Mouse (Mus musculus): Measurements from ENCODE around the gene Gdpd2. TPM values are rescaled to one million over a fixed set of nuclear protein-coding genes. Genes with fewer than 3 reads are reported as not detected.

The Gdpd2 gene
- polyA plus RNA-seq, 1 experiment from 2014 or later, result 0.49 TPM

GRCm38 (mm10) chrX:100734359-100734758 lies 4.7 kb downstream of the Gdpd2 start:
- Histone ChIP-seq H3K4me1 (replicated peaks; ENCODE audit: control insufficient read depth, insufficient read depth, low read length) (no peaks in the 10 kb centered on the region), H3K27ac (ENCODE audit: low read length) (no peak overlapping the region), H3K4me2 (ENCODE audit: low read depth, low read length) (no peak overlapping the region), H3K36me3 (ENCODE audit: control insufficient read depth, insufficient read depth, low read length) (no peaks in the 10 kb centered on the region), H3K9ac (ENCODE audit: low read length) (no peak overlapping the region), H3K9me3 (ENCODE audit: control insufficient read depth, low read length) (no peaks in the 10 kb centered on the region), H3K27me3 (ENCODE audit: control insufficient read depth, insufficient read depth, low read depth, low read length) (peaks cover 9% of the 10 kb centered on the region), H3K4me3 (ENCODE audit: low read length) (no peak overlapping the region)
- WGBS, result 58% methylated on average over 7 of the region's 7 CpGs
- no peak for ATAC-seq (ENCODE audit: low read depth)

DNA sequence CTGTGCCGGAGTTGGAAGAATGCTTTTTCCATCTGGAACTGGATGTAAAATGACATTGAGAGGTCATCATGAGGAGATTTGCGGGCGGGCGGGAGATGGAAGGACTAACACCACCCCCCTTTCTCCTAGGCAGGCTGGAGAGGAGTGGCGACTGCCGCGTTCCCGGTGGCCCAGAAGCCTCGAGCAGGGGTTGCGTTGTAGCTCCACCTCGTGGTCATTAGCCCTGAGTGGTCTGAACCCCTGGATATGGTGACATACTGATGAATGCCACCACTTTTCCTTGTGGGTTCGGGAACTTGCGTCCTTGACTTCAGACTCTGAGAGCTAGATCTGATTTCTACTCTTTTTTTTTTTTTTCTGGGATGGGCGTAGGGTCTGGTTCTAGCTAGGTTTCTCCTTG lies 9.2 kb downstream of the Gdpd2 start:
- WGBS, result 21% methylated on average over 14 of the region's 14 CpGs
- H3K4me1 ChIP-seq (replicated peaks; ENCODE audit: control insufficient read depth, insufficient read depth, low read length), result no peaks in the 10 kb centered on the region
- peak overlapping the region; percentile 55 for H3K4me2 ChIP-seq (ENCODE audit: low read depth, low read length)
- no peaks in the 10 kb centered on the region for H3K9me3 ChIP-seq (ENCODE audit: control insufficient read depth, low read length)
- no peak overlapping the region for H3K9ac ChIP-seq (ENCODE audit: low read length)
- no peak overlapping the region for H3K27ac ChIP-seq (ENCODE audit: low read length)
- H3K27me3 ChIP-seq (ENCODE audit: control insufficient read depth, insufficient read depth, low read depth, low read length), result peaks cover 7% of the 10 kb centered on the region
- peak overlapping the region; percentile 28 for H3K4me3 ChIP-seq (ENCODE audit: low read length)
- ATAC-seq (ENCODE audit: low read depth), result peak; percentile 71
- no peaks in the 10 kb centered on the region for H3K36me3 ChIP-seq (ENCODE audit: control insufficient read depth, insufficient read depth, low read length)

- WGBS, result 17% methylated on average over 10 of the region's 10 CpGs
- 0 out of 2 replicates have a peak overlapping the region, but pooled peaks have one; percentile 20 for H3K9ac ChIP-seq (ENCODE audit: low read length)
These were observed 9.8 kb downstream of the Gdpd2 start for GRCm38 (mm10) chrX:100739443-100739842.

GRCm38 (mm10) chrX:100740785-100741184 lies 11.1 kb downstream of the Gdpd2 start:
- no peak for ATAC-seq (ENCODE audit: low read depth)
- Histone ChIP-seq H3K4me1 (replicated peaks; ENCODE audit: control insufficient read depth, insufficient read depth, low read length) (no peaks in the 10 kb centered on the region), H3K9me3 (ENCODE audit: control insufficient read depth, low read length) (no peaks in the 10 kb centered on the region), H3K27me3 (ENCODE audit: control insufficient read depth, insufficient read depth, low read depth, low read length) (peaks cover 3% of the 10 kb centered on the region; the same call in 1 of the 2 replicates), H3K36me3 (ENCODE audit: control insufficient read depth, insufficient read depth, low read length) (no peaks in the 10 kb centered on the region), H3K4me2 (ENCODE audit: low read depth, low read length) (no peak overlapping the region), H3K4me3 (ENCODE audit: low read length) (no peak overlapping the region), H3K27ac (ENCODE audit: low read length) (no peak overlapping the region), H3K9ac (ENCODE audit: low read length) (no peak overlapping the region)
- 50% methylated on average over 6 of the region's 6 CpGs for WGBS

More at GRCm38 (mm10) chrX:100739443-100739842, 9.8 kb downstream of the Gdpd2 start:
- Histone ChIP-seq H3K9me3 (ENCODE audit: control insufficient read depth, low read length) (no peaks in the 10 kb centered on the region), H3K4me2 (ENCODE audit: low read depth, low read length) (peak overlapping the region; percentile 55), H3K27me3 (ENCODE audit: control insufficient read depth, insufficient read depth, low read depth, low read length) (peaks cover 5% of the 10 kb centered on the region), H3K4me3 (ENCODE audit: low read length) (peak overlapping the region; percentile 28), H3K4me1 (replicated peaks; ENCODE audit: control insufficient read depth, insufficient read depth, low read length) (no peaks in the 10 kb centered on the region), H3K27ac (ENCODE audit: low read length) (no peak overlapping the region), H3K36me3 (ENCODE audit: control insufficient read depth, insufficient read depth, low read length) (no peaks in the 10 kb centered on the region)
- 0 out of 2 replicates have a peak, but pooled peaks have one; percentile 26 for ATAC-seq (ENCODE audit: low read depth)

GRCm38 (mm10) chrX:100741940-100742339 lies 12.3 kb downstream of the Gdpd2 start:
- Histone ChIP-seq H3K4me1 (replicated peaks; ENCODE audit: control insufficient read depth, insufficient read depth, low read length) (no peaks in the 10 kb centered on the region), H3K4me3 (ENCODE audit: low read length) (no peak overlapping the region), H3K9me3 (ENCODE audit: control insufficient read depth, low read length) (no peaks in the 10 kb centered on the region), H3K27ac (ENCODE audit: low read length) (no peak overlapping the region), H3K27me3 (ENCODE audit: control insufficient read depth, insufficient read depth, low read depth, low read length) (peaks cover 3% of the 10 kb centered on the region; the same call in 1 of the 2 replicates), H3K9ac (ENCODE audit: low read length) (no peak overlapping the region), H3K4me2 (ENCODE audit: low read depth, low read length) (no peak overlapping the region), H3K36me3 (ENCODE audit: control insufficient read depth, insufficient read depth, low read length) (no peaks in the 10 kb centered on the region)
- WGBS, result 10% methylated on average over 10 of the region's 10 CpGs
- no peak for ATAC-seq (ENCODE audit: low read depth)

- 77% methylated on average over 6 of the region's 6 CpGs for WGBS
- H3K9ac ChIP-seq (ENCODE audit: low read length), result no peak overlapping the region
- no peaks in the 10 kb centered on the region; the same call in 1 of the 2 replicates for H3K4me1 ChIP-seq (replicated peaks; ENCODE audit: control insufficient read depth, insufficient read depth, low read length)
- peaks cover 2% of the 10 kb centered on the region for H3K27me3 ChIP-seq (ENCODE audit: control insufficient read depth, insufficient read depth, low read depth, low read length)
- no peak overlapping the region for H3K27ac ChIP-seq (ENCODE audit: low read length)
- no peak overlapping the region for H3K4me2 ChIP-seq (ENCODE audit: low read depth, low read length)
- H3K9me3 ChIP-seq (ENCODE audit: control insufficient read depth, low read length), result no peaks in the 10 kb centered on the region
- H3K36me3 ChIP-seq (ENCODE audit: control insufficient read depth, insufficient read depth, low read length), result no peaks in the 10 kb centered on the region
- ATAC-seq (ENCODE audit: low read depth), result no peak
- no peak overlapping the region for H3K4me3 ChIP-seq (ENCODE audit: low read length)
These were observed 36.2 kb downstream of the Gdpd2 start for GRCm38 (mm10) chrX:100765855-100766254.

GRCm38 (mm10) chrX:100767181-100767884 lies 37.7 kb downstream of the Gdpd2 start, which contains the start of gene Dlg3:
Gene Dlg3, plus strand, starts transcription at chrX:100767722.
- no peak for ATAC-seq (ENCODE audit: low read depth)
- 16% methylated on average over 26 of the region's 26 CpGs for WGBS

DNA sequence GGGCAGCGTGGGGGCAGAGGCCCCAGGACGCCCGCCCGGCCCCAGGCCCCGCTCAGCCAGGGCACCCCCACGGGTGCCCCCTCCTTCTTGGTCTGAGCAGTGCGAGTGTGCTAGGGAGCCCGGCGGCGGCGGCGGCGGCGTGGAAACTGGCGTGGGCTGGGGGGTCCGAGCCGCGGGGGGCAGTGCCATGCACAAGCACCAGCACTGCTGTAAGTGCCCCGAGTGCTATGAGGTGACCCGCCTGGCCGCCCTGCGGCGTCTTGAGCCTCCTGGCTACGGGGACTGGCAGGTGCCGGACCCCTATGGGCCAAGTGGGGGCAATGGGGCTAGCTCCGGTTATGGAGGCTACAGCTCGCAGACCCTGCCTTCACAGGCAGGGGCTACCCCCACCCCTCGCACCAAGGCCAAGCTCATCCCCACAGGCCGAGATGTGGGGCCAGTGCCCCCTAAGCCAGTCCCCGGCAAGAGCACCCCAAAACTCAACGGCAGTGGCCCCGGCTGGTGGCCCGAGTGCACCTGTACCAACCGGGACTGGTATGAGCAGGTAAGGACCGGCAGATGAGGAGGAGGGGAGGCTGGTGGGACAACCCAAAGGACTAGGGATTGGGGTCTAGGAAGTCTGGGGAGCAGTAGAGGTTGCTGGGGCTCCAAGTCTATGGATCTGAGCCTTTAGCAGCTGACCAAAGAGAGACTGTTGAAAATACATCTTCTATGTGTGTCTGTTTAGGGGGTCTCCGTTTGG lies 38.4 kb downstream of the Gdpd2 start:
- Histone ChIP-seq H3K9ac (ENCODE audit: low read length) (no peak overlapping the region), H3K4me3 (ENCODE audit: low read length) (peak overlapping the region; percentile 46), H3K27ac (ENCODE audit: low read length) (no peak overlapping the region), H3K9me3 (ENCODE audit: control insufficient read depth, low read length) (no peaks in the 10 kb centered on the region), H3K4me1 (replicated peaks; ENCODE audit: control insufficient read depth, insufficient read depth, low read length) (no peaks in the 10 kb centered on the region; the same call in 1 of the 2 replicates), H3K36me3 (ENCODE audit: control insufficient read depth, insufficient read depth, low read length) (no peaks in the 10 kb centered on the region), H3K4me2 (ENCODE audit: low read depth, low read length) (peak overlapping the region; percentile 69), H3K27me3 (ENCODE audit: control insufficient read depth, insufficient read depth, low read depth, low read length) (peaks cover 2% of the 10 kb centered on the region)
- WGBS, result 27% methylated on average over 22 of the region's 36 CpGs
- no peak for ATAC-seq (ENCODE audit: low read depth)

More at GRCm38 (mm10) chrX:100767181-100767884, 37.7 kb downstream of the Gdpd2 start, which contains the start of gene Dlg3:
- H3K4me1 ChIP-seq (replicated peaks; ENCODE audit: control insufficient read depth, insufficient read depth, low read length), result no peaks in the 10 kb centered on the region; the same call in 1 of the 2 replicates
- H3K9me3 ChIP-seq (ENCODE audit: control insufficient read depth, low read length), result no peaks in the 10 kb centered on the region
- H3K27me3 ChIP-seq (ENCODE audit: control insufficient read depth, insufficient read depth, low read depth, low read length), result peaks cover 2% of the 10 kb centered on the region
- no peaks in the 10 kb centered on the region for H3K36me3 ChIP-seq (ENCODE audit: control insufficient read depth, insufficient read depth, low read length)
- no peak within 1 kb of the TSS for H3K9ac ChIP-seq (ENCODE audit: low read length)
- no peak within 1 kb of the TSS for H3K27ac ChIP-seq (ENCODE audit: low read length)
- peak within 1 kb of the TSS; percentile 69 for H3K4me2 ChIP-seq (ENCODE audit: low read depth, low read length)
- peak within 1 kb of the TSS; percentile 46 for H3K4me3 ChIP-seq (ENCODE audit: low read length)

- no peaks in the 10 kb centered on the region; the same call in 1 of the 2 replicates for H3K4me1 ChIP-seq (replicated peaks; ENCODE audit: control insufficient read depth, insufficient read depth, low read length)
- no peak overlapping the region for H3K4me2 ChIP-seq (ENCODE audit: low read depth, low read length)
- H3K36me3 ChIP-seq (ENCODE audit: control insufficient read depth, insufficient read depth, low read length), result no peaks in the 10 kb centered on the region
- 86% methylated on average over 5 of the region's 5 CpGs for WGBS
- no peak overlapping the region for H3K4me3 ChIP-seq (ENCODE audit: low read length)
- no peak for ATAC-seq (ENCODE audit: low read depth)
- no peak overlapping the region for H3K27ac ChIP-seq (ENCODE audit: low read length)
- peaks cover 2% of the 10 kb centered on the region for H3K27me3 ChIP-seq (ENCODE audit: control insufficient read depth, insufficient read depth, low read depth, low read length)
- H3K9ac ChIP-seq (ENCODE audit: low read length), result no peak overlapping the region
- no peaks in the 10 kb centered on the region for H3K9me3 ChIP-seq (ENCODE audit: control insufficient read depth, low read length)
These were observed 39.6 kb downstream of the Gdpd2 start for GRCm38 (mm10) chrX:100769281-100769680.
